Mouse (Mus musculus) ES-E14 (cell line): ENCODE measurements at regions not wholly inside any gene's neighbourhood (a gene's known extent, or its start where the extent isn't known, plus 50 kb on each side); places are given as distances from the start of the nearest gene placed in this dataset.

Experiments used
- HCFC1 ChIP-seq: IDR thresholded peaks from 2 replicates; pipeline ENCODE4 v1.6.1; 2012; ENCODE audit warnings: low read length, inconsistent platforms, borderline replicate concordance; ENCODE audit not compliant: insufficient read depth
- MAFK ChIP-seq: IDR thresholded peaks from 2 replicates; pipeline ENCODE4 v1.6.1; 2014; ENCODE audit warnings: mild to moderate bottlenecking, low read depth, low read length, inconsistent platforms; ENCODE audit not compliant: insufficient read depth
- ZC3H11A ChIP-seq: IDR thresholded peaks from 2 replicates; pipeline ENCODE4 v1.6.1; 2012; ENCODE audit warnings: low read depth, mild to moderate bottlenecking, inconsistent platforms, low read length, borderline replicate concordance
- ZNF384 ChIP-seq: IDR thresholded peaks from 2 replicates; pipeline ENCODE4 v1.6.1; 2012; ENCODE audit warnings: low read depth, low read length, inconsistent platforms

DNA sequence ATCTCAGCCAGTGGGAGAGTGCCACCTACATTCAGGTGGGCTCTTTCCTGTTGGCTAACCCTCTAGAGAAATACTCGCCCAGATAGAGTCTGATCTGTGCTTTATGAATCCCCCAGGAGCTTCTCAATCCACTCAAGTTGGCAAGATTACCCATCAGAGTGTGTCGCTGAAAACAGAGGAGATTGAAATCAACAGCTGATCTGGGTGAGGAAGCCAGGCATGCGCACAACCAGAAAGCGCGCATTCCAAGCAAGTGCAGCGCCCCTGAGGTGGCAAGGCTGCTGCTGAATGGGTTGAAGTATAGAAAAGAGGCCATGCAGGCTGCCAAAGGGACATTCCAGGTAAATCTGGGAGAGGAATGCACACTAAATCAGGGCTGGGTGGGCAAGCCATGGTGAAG lies 158.0 kb downstream of the Efnb1 start:
- no peak for TF ChIP-seq ZC3H11A
- no peak for TF ChIP-seq HCFC1
- TF ChIP-seq MAFK: no peak
- no peak for TF ChIP-seq ZNF384
